Mouse (Mus musculus): ENCODE data around the gene Il9. TPM values are rescaled to one million over a fixed set of nuclear protein-coding genes. Genes with fewer than 3 reads are reported as not detected.

Gene Il9
- not detected in 2 replicates for polyA plus RNA-seq (2014; fragmentation: Nextera tagmentation; extraction: Ambion mirVana)

GRCm38 (mm10) chr13:56482146-56482545, at the start of gene Il9:
Gene Il9 (minus strand): TSS chr13:56482246.
- Histone ChIP-seq H3K27ac (ENCODE audit: low read depth, low read length) (no peak within 1 kb of the TSS), H3K9ac (ENCODE audit: low read depth, low read length) (no peak within 1 kb of the TSS), H3K4me1 (ENCODE audit: control insufficient read depth, insufficient read depth, low read length) (peaks cover 3% of the 10 kb centered on the region; the same call in 1 of the 2 replicates), H3K36me3 (ENCODE audit: control insufficient read depth, insufficient read depth, low read length) (no peaks in the 10 kb centered on the region), H3K4me3 (ENCODE audit: low read depth, low read length) (no peak within 1 kb of the TSS), H3K9me3 (replicated peaks; ENCODE audit: control insufficient read depth, low read length) (no peaks in the 10 kb centered on the region), H3K4me2 (no peak within 1 kb of the TSS), H3K27me3 (ENCODE audit: control insufficient read depth, insufficient read depth, low read length) (0 out of 2 replicates have a peak, but pooled peaks cover 2% of the 10 kb centered on the region)
- 73% methylated on average over 3 of the region's 3 CpGs for WGBS (ENCODE audit: insufficient replicate concordance)
- ATAC-seq (replicated peaks; ENCODE audit: insufficient number of reproducible peaks, low FRiP score, low TSS enrichment): no peak

GRCm38 (mm10) chr13:56529685-56530084, 47.6 kb upstream of the Il9 start:
- Histone ChIP-seq H3K27me3 (ENCODE audit: control insufficient read depth, insufficient read depth, low read length) (0 out of 2 replicates have a peak, but pooled peaks cover 2% of the 10 kb centered on the region), H3K9ac (ENCODE audit: low read depth, low read length) (no peak overlapping the region), H3K36me3 (ENCODE audit: control insufficient read depth, insufficient read depth, low read length) (no peaks in the 10 kb centered on the region), H3K4me2 (no peak overlapping the region), H3K9me3 (replicated peaks; ENCODE audit: control insufficient read depth, low read length) (0 out of 2 replicates have a peak, but pooled peaks cover 4% of the 10 kb centered on the region), H3K4me3 (ENCODE audit: low read depth, low read length) (no peak overlapping the region), H3K4me1 (ENCODE audit: control insufficient read depth, insufficient read depth, low read length) (no peaks in the 10 kb centered on the region), H3K27ac (ENCODE audit: low read depth, low read length) (no peak overlapping the region)
- ATAC-seq (replicated peaks; ENCODE audit: insufficient number of reproducible peaks, low FRiP score, low TSS enrichment): no peak
- 55% methylated on average over 8 of the region's 8 CpGs for WGBS (ENCODE audit: insufficient replicate concordance)

GRCm38 (mm10) chr13:56529031-56529430, 47.0 kb upstream of the Il9 start:
- no peak overlapping the region for H3K27ac ChIP-seq (ENCODE audit: low read depth, low read length)
- H3K27me3 ChIP-seq (ENCODE audit: control insufficient read depth, insufficient read depth, low read length): 0 out of 2 replicates have a peak, but pooled peaks cover 2% of the 10 kb centered on the region
- H3K4me3 ChIP-seq (ENCODE audit: low read depth, low read length): no peak overlapping the region
- H3K9ac ChIP-seq (ENCODE audit: low read depth, low read length): no peak overlapping the region
- H3K4me1 ChIP-seq (ENCODE audit: control insufficient read depth, insufficient read depth, low read length): no peaks in the 10 kb centered on the region
- H3K9me3 ChIP-seq (replicated peaks; ENCODE audit: control insufficient read depth, low read length): 0 out of 2 replicates have a peak, but pooled peaks cover 2% of the 10 kb centered on the region
- 69% methylated on average over 4 of the region's 4 CpGs for WGBS (ENCODE audit: insufficient replicate concordance)
- no peaks in the 10 kb centered on the region for H3K36me3 ChIP-seq (ENCODE audit: control insufficient read depth, insufficient read depth, low read length)
- no peak overlapping the region for H3K4me2 ChIP-seq
- no peak for ATAC-seq (replicated peaks; ENCODE audit: insufficient number of reproducible peaks, low FRiP score, low TSS enrichment)

GRCm38 (mm10) chr13:56528281-56528680, 46.2 kb upstream of the Il9 start:
- Histone ChIP-seq H3K9ac (ENCODE audit: low read depth, low read length) (no peak overlapping the region), H3K4me1 (ENCODE audit: control insufficient read depth, insufficient read depth, low read length) (no peaks in the 10 kb centered on the region), H3K27me3 (ENCODE audit: control insufficient read depth, insufficient read depth, low read length) (0 out of 2 replicates have a peak, but pooled peaks cover 2% of the 10 kb centered on the region), H3K27ac (ENCODE audit: low read depth, low read length) (no peak overlapping the region), H3K36me3 (ENCODE audit: control insufficient read depth, insufficient read depth, low read length) (no peaks in the 10 kb centered on the region), H3K4me2 (no peak overlapping the region), H3K9me3 (replicated peaks; ENCODE audit: control insufficient read depth, low read length) (no peaks in the 10 kb centered on the region), H3K4me3 (ENCODE audit: low read depth, low read length) (no peak overlapping the region)
- ATAC-seq (replicated peaks; ENCODE audit: insufficient number of reproducible peaks, low FRiP score, low TSS enrichment): no peak
- WGBS (ENCODE audit: insufficient replicate concordance): 81% methylated on average over 11 of the region's 11 CpGs

GRCm38 (mm10) chr13:56527846-56528245, 45.8 kb upstream of the Il9 start:
- H3K4me3 ChIP-seq (ENCODE audit: low read depth, low read length): no peak overlapping the region
- H3K36me3 ChIP-seq (ENCODE audit: control insufficient read depth, insufficient read depth, low read length): no peaks in the 10 kb centered on the region
- 0 out of 2 replicates have a peak, but pooled peaks cover 2% of the 10 kb centered on the region for H3K27me3 ChIP-seq (ENCODE audit: control insufficient read depth, insufficient read depth, low read length)
- no peak overlapping the region for H3K27ac ChIP-seq (ENCODE audit: low read depth, low read length)
- H3K4me1 ChIP-seq (ENCODE audit: control insufficient read depth, insufficient read depth, low read length): no peaks in the 10 kb centered on the region
- H3K9me3 ChIP-seq (replicated peaks; ENCODE audit: control insufficient read depth, low read length): no peaks in the 10 kb centered on the region
- 82% methylated on average over 7 of the region's 7 CpGs for WGBS (ENCODE audit: insufficient replicate concordance)
- H3K9ac ChIP-seq (ENCODE audit: low read depth, low read length): no peak overlapping the region
- H3K4me2 ChIP-seq: no peak overlapping the region
- no peak for ATAC-seq (replicated peaks; ENCODE audit: insufficient number of reproducible peaks, low FRiP score, low TSS enrichment)

- 0 out of 2 replicates have a peak, but pooled peaks cover 2% of the 10 kb centered on the region for H3K27me3 ChIP-seq (ENCODE audit: control insufficient read depth, insufficient read depth, low read length)
- no peak overlapping the region for H3K9ac ChIP-seq (ENCODE audit: low read depth, low read length)
- no peaks in the 10 kb centered on the region for H3K9me3 ChIP-seq (replicated peaks; ENCODE audit: control insufficient read depth, low read length)
- no peak overlapping the region for H3K4me2 ChIP-seq
- no peaks in the 10 kb centered on the region for H3K4me1 ChIP-seq (ENCODE audit: control insufficient read depth, insufficient read depth, low read length)
- no peaks in the 10 kb centered on the region for H3K36me3 ChIP-seq (ENCODE audit: control insufficient read depth, insufficient read depth, low read length)
- 75% methylated on average over 12 of the region's 12 CpGs for WGBS (ENCODE audit: insufficient replicate concordance)
- no peak overlapping the region for H3K27ac ChIP-seq (ENCODE audit: low read depth, low read length)
- ATAC-seq (replicated peaks; ENCODE audit: insufficient number of reproducible peaks, low FRiP score, low TSS enrichment): no peak
- no peak overlapping the region for H3K4me3 ChIP-seq (ENCODE audit: low read depth, low read length)
Observed at GRCm38 (mm10) chr13:56526871-56527270, 44.8 kb upstream of the Il9 start.

- no peak for ATAC-seq (replicated peaks; ENCODE audit: insufficient number of reproducible peaks, low FRiP score, low TSS enrichment)
- peak overlapping the region; percentile 74 for H3K9ac ChIP-seq (ENCODE audit: low read depth, low read length)
- H3K9me3 ChIP-seq (replicated peaks; ENCODE audit: control insufficient read depth, low read length): no peaks in the 10 kb centered on the region
- 0 out of 2 replicates have a peak, but pooled peaks cover 2% of the 10 kb centered on the region for H3K27me3 ChIP-seq (ENCODE audit: control insufficient read depth, insufficient read depth, low read length)
- 6% methylated on average over 8 of the region's 8 CpGs for WGBS (ENCODE audit: insufficient replicate concordance)
- H3K36me3 ChIP-seq (ENCODE audit: control insufficient read depth, insufficient read depth, low read length): no peaks in the 10 kb centered on the region
- no peaks in the 10 kb centered on the region for H3K4me1 ChIP-seq (ENCODE audit: control insufficient read depth, insufficient read depth, low read length)
- H3K27ac ChIP-seq (ENCODE audit: low read depth, low read length): no peak overlapping the region
- peak overlapping the region; percentile 97 for H3K4me2 ChIP-seq
- H3K4me3 ChIP-seq (ENCODE audit: low read depth, low read length): peak overlapping the region; percentile 68
Observed at GRCm38 (mm10) chr13:56522821-56523167, 40.7 kb upstream of the Il9 start.

GRCm38 (mm10) chr13:56522081-56522820, 40.2 kb upstream of the Il9 start, which contains the start of gene Fbxl21:
Gene Fbxl21 (plus strand): TSS chr13:56522472.
- peak within 1 kb of the TSS; percentile 97 for H3K4me2 ChIP-seq
- H3K36me3 ChIP-seq (ENCODE audit: control insufficient read depth, insufficient read depth, low read length): no peaks in the 10 kb centered on the region
- peak within 1 kb of the TSS; percentile 68 for H3K4me3 ChIP-seq (ENCODE audit: low read depth, low read length)
- H3K27ac ChIP-seq (ENCODE audit: low read depth, low read length): no peak within 1 kb of the TSS
- H3K27me3 ChIP-seq (ENCODE audit: control insufficient read depth, insufficient read depth, low read length): 0 out of 2 replicates have a peak, but pooled peaks cover 2% of the 10 kb centered on the region
- no peaks in the 10 kb centered on the region for H3K9me3 ChIP-seq (replicated peaks; ENCODE audit: control insufficient read depth, low read length)
- 1% methylated on average over 55 of the region's 56 CpGs for WGBS (ENCODE audit: insufficient replicate concordance)
- H3K4me1 ChIP-seq (ENCODE audit: control insufficient read depth, insufficient read depth, low read length): no peaks in the 10 kb centered on the region
- ATAC-seq (replicated peaks; ENCODE audit: insufficient number of reproducible peaks, low FRiP score, low TSS enrichment): peak; percentile 97
- peak within 1 kb of the TSS; percentile 74 for H3K9ac ChIP-seq (ENCODE audit: low read depth, low read length)

Measured in heart, embryonic 11.5 days (tissue).